Mouse (Mus musculus) central nervous system, embryonic 18 days (tissue): ENCODE results near the gene Gm49403. TPM values are rescaled to one million over a fixed set of nuclear protein-coding genes. Genes with fewer than 3 reads are reported as not detected.

Experiments
- polyA plus RNA-seq: library from polyadenylated mRNA; depleted of rRNA; stranded (reverse); fragments of >200 nt; gene quantifications from 2 replicates; pipeline ENCODE4 v1.2.3, GENCODE M21; 2012; rRNA removed

Gene Gm49403
- not detected in 2 replicates for polyA plus RNA-seq

DNA sequence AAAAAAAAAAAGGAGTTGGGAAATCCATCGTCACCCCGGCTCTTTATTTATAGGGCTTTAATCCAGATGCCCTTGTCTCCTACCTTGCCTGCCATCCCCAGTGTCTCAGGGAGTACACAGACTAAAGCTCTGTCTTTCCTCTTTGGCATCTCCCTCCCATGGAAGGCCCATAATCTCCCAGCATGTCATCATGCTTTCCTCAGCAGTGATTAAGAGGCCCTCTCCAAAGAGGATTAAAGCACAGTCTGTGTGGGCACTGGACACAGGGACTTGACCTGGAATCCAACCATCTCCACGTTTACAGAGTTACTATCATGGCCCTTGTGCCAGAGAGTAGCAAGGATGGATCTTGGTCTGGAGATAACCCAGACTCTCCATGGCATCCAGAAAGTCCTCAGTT, at the start of gene Gm49403, which contains the start of gene Lbhd1:
TSS of gene Gm49403 (plus strand) at position 315 of the 400 bp plus-strand sequence.
TSS of gene Lbhd1 (plus strand) at position 117 of the 400 bp plus-strand sequence.

DNA sequence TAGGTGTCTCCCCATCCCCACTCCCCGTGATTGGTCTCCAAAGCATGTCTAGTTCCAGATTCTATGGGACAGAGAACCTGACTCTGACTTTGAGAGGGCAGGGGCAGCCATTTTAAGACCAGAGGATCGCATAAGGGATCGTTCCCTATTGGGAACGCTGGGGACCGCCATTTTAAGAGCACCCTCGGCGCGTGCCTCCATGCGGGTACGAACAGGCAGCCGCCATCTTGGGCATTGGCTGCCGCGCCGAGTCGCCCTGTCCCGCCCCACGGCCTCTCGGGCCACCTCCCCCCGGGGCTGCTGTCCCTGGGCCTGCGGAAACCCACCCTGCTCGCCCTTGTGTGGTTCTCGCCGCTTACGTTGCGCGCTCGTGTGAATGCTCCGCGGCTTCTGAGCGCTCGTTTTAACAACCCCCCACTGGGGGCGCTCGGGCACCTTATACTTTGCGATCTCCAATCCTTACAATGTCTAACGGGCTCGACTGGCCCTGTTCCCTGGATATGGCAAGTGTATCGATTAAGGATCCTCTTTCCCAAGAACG, 46.4 kb upstream of the Gm49403 start, which contains the start of gene Bscl2:
TSS of gene Bscl2 (plus strand) at position 217 of the 541 bp plus-strand sequence.

DNA sequence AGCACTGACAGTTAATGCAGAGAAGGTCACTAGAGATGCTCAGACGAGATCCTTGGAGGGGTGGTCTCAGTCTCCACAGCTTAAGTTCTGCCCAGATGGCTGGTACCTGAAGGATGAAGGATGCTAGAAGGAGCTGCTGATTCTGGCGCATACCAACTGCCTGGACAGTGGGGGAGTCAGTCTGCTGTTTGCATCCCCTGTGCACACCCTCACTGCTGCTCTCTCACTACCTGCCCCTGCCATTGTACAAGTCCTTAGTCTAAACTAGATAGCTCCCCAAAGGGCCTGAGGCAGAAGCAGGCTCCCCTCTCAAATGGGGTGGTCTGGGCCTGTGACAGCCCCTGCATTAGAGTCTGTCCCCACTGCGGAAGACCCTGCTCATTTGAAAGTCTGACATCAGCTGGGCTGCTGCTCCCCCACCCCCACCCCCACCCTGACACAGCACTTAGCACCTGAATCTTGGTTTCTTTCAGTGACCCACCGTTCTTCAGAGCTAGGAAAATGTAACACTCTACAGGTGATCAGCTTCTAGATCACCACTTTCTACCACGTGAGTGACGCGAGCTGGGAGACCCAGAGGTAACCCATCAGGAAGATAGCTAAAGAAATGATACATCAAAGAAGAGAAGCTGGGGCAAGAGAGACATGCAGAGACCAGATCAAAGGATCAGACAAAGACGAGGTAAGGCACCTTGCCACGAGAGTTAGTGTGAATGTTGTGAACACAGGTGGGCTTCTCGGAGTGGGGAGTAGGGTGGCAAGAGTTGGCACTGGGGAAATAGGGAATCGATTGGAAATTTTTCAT, 44.4 kb upstream of the Gm49403 start, which contains the start of gene Gng3:
TSS of gene Gng3 (minus strand) at position 92 of the 805 bp plus-strand sequence.

DNA sequence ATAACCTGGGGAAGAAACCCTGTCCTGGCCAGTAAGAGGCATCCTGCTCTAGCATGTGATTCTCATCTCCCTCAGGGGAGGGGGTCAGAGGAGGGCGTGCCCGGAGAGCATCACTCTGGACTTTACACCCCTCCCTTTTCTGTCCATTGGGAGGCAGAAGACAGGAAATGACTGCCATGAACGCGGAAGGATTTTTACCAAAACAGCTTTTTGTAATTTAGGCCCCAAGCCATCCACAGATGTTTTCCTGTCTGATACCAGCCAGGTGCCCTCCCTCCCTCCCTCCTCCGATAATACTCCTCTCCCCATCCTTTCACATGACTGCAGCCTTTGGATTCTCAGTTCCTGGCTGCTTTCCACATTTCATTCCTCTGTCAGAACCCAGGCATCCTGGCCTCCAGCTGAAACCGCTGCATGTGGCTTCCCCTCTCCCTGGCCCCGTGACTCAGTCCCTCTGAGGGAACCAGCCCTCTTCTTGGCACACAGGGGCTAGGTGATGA, 33.3 kb upstream of the Gm49403 start, which contains the start of gene Lrrn4cl:
TSS of gene Lrrn4cl (plus strand) at position 367 of the 500 bp plus-strand sequence.

DNA sequence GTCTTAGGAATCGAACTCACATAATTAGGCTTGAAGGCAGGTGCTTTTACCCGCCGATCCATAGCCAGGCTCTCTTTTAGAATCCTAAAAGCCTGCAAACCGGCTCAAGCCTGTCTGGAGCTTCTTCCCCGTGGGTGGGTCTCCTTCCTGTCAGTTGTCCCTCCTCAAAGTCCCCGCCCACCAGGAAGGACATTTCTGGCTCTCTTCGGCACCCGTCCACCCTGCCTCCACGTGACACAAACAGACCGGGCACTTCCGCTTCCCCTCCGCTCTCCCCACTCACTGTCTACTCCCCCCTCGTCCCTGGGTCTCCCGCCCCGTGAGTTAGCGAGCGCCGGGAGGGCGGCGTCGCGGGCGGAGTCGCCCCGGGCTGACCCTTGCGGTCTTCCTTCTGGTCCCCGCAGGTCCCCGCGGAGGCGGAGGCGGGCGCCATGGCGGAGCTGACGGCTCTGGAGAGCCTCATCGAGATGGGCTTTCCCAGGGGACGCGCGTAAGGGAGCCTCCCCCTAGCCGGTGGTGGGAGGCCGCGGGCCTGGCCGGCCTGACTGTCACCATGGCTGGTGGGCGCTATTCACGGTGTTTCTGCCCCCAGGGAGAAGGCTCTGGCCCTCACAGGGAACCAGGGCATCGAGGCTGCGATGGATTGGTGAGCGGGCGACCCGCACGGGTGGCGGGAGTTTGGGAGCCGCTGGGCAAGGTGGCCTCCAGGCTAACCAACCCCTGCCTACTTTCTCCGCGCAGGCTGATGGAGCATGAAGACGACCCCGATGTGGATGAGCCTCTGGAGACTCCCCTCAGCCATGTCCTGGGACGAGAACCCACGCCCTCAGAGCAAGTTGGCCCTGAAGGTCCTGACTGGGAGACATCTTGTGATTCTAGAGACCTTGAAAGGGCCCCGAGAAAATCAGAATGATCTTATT, 12.2 kb upstream of the Gm49403 start, which contains the start of gene Ubxn1:
TSS of gene Ubxn1 (plus strand) at position 230 of the 920 bp plus-strand sequence.

DNA sequence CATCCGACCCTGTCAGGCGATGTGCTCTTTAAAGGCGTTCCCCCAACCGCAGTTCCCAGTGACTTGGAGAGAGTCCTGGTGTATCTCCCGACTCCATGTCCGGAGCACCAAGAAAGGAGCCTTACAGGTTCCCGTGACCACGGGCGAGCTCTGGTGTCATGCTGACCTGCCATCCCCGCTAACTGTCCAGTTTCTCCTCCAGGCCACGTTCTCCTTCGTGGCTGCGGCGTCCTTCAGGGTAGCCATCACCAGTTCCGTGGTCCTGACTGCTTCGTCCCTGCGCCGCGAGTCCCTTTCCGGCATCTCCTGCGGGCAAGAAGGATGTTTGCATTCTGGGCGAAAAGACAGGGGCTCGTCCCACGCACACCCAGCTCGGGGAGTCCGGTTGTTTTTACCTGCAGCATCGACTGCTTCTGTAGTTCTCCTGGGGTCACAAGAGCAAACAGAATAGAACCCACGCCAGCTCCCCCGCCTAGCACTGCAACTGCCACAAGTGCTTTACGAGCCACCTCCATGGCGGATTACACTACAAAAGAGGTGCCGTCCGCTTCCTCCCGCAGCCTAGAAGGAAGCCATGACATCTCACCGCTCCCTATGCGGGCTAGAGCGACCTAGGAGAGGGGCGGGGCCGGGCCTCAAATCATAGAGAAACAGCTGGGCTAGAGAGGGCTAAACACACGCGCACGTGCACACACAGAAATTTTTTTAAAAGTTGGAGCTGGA, 3.3 kb upstream of the Gm49403 start, which contains the start of gene Uqcc3:
TSS of gene Uqcc3 (minus strand) at position 613 of the 723 bp plus-strand sequence.

DNA sequence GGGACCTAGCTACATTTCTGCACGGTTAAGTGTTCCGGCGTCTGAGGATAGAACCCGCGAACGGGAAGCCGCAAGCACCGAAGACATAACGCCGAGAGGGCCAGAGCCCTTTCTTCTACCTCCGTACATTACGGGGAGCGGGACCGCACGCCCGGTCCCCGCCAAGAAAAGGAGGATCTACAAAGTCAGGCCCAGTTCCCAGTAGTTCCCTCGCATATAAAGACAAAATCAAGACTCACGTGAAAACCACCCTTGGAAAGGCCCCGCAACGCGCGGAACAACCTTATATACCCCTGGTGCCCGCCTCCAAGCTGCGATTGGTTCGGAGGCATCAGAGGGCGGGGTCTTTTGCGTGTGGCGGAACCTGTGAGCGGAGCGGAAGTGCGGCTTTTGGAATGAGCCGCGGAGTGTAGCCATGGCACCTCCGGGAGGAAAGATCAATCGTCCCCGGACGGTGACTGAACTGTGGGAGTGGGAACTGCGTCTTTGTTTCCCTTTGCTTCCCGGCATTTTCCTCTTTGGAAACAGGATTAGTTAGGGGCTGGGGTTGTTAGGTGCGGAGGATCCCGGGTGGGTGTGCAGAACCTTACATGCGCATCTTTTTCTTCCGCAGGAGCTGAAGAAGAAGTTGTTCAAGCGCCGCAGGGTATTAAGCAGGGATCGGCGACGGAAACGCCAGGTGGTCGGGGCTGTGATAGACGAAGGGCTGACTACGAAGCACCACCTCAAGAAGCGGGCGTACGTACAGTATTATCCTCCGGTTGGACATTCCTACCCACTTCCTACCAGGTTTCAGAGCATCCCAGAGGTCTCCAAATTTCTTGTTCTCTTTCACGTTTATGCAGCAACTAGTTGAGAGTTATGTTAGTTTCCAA, 5.0 kb downstream of the Gm49403 start, which contains the start of the genes 1810009A15Rik and Gm49416:
TSS of gene 1810009A15Rik (plus strand) at position 343 of the 875 bp plus-strand sequence.
TSS of gene Gm49416 (plus strand) at position 416 of the 875 bp plus-strand sequence.

DNA sequence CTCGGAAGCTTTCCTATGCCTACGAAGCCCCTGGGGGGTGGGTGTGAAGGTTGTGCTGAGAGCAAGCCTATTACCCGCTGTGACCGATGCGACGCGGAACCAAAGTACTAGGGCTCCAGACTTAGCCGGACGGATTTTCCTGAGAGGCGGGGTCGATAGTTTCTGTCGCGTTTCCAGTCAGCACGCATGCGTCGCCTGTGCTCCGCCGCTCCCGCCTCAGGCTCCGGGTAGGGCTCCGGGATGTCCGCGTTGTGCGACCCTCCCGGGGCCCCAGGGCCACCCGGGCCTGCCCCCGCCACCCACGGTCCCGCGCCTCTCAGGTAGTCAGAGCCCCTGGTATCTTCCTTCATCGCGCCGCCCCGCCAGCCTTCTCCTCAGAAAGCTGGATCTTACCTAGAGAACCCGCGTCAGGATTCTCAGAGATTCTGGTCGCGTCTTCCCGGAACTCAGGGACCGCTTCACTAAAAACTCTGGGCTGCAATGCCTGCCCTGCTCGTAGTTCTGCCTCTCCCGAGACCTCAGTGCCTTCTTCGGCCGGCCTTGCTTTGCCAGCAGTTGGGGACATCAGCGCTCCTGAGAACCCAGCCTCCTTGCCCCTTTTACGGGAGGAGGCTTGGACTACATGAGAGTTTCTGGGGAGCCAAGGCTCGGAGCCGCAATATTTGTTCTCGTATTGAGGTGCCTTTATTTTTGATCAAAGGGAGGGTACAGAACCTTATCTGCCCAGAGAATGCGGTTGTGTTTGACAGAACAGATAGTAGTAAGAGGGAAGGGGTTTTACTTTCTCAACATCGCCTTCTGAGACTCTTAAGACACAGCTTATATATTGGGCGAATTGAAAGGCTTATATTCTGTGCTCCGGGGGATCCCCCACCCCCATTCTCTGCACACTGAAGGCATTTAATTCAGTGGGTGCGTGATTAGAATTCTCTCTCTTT, 9.4 kb downstream of the Gm49403 start, which contains the start of gene Ints5:
TSS of gene Ints5 (plus strand) at position 177 of the 938 bp plus-strand sequence.

DNA sequence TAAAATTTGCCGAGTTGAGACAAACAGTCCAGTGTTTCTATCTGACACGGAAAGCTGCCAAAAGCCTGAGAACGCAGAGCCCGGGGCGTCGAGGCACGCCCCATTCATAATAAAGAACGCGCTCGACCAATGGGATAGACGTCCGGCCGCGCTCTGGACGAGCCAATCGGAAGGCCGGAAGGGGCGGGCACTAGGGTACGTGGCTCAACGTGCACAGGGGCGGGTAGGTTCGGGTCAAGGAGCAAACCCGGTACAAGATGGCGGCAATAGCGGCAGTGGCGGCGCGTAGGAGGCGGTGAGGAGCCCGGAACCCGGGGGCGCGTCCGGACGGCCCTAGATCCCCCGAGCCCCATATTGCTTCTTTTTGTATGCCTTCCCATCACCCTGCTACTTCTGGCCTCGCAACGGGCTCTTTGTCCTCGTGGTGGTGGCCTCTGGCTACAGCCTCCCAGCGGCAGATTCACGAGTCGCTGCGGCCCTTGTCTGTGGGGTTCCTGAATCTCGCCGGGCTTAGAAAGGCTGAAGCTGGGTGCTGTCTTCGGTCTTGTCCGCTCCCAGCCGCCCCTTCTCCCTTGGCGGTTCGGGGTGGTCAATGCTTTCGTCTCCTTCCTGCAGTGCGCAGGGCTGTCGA, 14.2 kb downstream of the Gm49403 start, which contains the start of gene Ganab:
TSS of gene Ganab (plus strand) at position 207 of the 631 bp plus-strand sequence.

DNA sequence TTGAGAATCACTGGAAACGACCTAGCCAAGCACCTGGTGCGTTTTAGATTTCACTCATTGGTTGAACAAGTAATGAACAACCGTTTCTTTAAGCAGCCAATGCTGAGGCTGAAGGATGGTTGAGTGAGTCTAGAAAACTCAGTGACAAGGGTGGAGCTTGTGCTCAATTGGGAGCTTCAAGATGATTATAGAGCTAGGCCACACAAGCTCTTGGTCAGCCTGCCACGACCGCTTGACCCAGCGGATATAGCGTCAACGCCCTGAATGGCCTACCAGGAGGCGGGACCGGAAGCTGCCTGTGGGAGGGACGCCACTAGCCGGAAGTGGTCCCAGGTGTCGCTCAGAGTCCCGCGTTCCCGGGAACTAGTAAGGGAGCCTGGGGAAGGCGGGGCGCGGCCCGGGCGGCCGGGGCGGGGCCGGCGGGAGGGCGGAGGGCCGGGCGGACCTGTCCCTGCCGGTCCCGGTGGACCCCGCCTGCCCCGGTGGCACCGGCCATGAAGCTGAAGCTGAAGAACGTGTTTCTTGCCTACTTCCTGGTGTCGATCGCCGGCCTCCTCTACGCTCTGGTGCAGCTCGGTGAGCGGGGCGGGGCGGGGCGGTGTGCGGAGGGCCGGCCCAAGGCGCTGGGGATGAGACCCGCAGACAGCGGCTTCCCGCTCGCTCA, 36.5 kb downstream of the Gm49403 start, which contains the start of gene B3gat3:
TSS of gene B3gat3 (plus strand) at position 302 of the 664 bp plus-strand sequence.

DNA sequence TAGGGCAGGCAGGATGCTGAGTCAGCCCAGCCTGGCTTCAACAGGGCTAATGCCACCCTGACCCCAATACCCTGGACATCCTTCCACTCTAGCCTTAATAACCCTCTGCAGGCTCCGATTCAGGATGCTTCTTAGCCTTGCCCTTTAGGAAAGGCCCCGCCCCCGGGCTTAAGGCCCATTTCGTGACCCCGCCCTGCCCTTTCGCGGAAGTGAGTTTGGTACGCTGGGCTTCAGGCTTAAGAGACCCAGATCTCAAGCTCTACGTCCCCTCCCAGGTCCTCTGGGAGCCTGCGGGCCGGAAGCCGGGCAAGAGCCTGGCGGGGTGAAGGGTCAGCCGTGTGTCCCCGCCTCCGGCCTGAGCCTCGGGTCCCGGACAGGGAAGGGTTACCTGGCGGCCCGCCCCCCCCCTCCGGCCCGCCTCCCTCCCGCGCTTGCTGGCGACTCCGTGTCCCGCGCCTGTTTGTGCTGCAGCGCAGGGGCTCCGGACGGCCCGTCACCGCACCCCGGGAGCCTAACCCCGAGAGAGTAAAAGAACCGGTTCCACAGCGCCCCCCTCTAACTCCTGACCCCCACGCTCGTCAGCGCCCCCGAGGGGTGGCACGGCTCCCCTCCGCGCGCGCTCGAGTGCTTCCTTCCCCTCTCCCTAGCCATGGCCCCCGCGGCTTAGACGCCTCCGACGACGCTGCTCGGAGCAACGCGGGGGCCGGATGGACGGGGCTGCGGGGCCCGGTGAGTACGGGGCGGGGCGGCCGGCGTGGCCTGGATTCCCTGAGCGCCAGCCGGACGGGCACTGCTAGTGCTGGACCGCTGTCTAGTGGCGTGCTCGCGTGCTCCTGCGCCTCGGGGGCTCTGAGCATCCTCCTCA, 45.7 kb downstream of the Gm49403 start, which contains the start of the genes Rom1 and Eml3:
TSS of gene Rom1 (minus strand) at position 133 of the 865 bp plus-strand sequence.
TSS of gene Eml3 (plus strand) at position 329 of the 865 bp plus-strand sequence.

Other genes starting within 250 kb of the Gm49403 start
- 11.4 and 16.1 TPM in 2 replicates for gene Chrm1, start 220.1 kb upstream of the Gm49403 start, polyA plus RNA-seq
- 156 and 158 TPM in 2 replicates for gene Slc3a2, start 160.6 kb upstream of the Gm49403 start, polyA plus RNA-seq
- gene Wdr74, start 148.1 kb upstream of the Gm49403 start, polyA plus RNA-seq, result 64.1 and 65.4 TPM in 2 replicates
- gene 1700092M07Rik, start 143.2 kb upstream of the Gm49403 start, polyA plus RNA-seq, result 2.1 and 2.2 TPM in 2 replicates
- gene Stx5a, start 142.5 kb upstream of the Gm49403 start, polyA plus RNA-seq, result 115 and 123 TPM in 2 replicates
- 174 and 185 TPM in 2 replicates for gene Nxf1, start 126.9 kb upstream of the Gm49403 start, polyA plus RNA-seq
- gene Tmem223, start 112.9 kb upstream of the Gm49403 start, polyA plus RNA-seq, result 207 and 209 TPM in 2 replicates
- 21.0 and 23.1 TPM in 2 replicates for gene Tmem179b, start 109.5 kb upstream of the Gm49403 start, polyA plus RNA-seq
- gene Taf6l, start 97.5 kb upstream of the Gm49403 start, polyA plus RNA-seq, result 25.5 and 26.5 TPM in 2 replicates
- gene Polr2g, start 85.4 kb upstream of the Gm49403 start, polyA plus RNA-seq, result 155 TPM in 2 replicates
- gene Zbtb3, start 81.4 kb upstream of the Gm49403 start, polyA plus RNA-seq, result 6.4 and 6.6 TPM in 2 replicates
- gene Ttc9c, start 64.6 kb upstream of the Gm49403 start, polyA plus RNA-seq, result 51.9 and 52.3 TPM in 2 replicates
- gene Hnrnpul2, start 63.9 kb upstream of the Gm49403 start, polyA plus RNA-seq, result 80.3 and 80.6 TPM in 2 replicates
- 0.58 TPM in 1 of 2 replicates, not detected in the other for gene AC129217.1, start 54.2 kb upstream of the Gm49403 start, polyA plus RNA-seq
- gene Bscl2, start 46.5 kb upstream of the Gm49403 start, polyA plus RNA-seq, result 100 and 106 TPM in 2 replicates
- gene Gng3, start 44.7 kb upstream of the Gm49403 start, polyA plus RNA-seq, result 313 and 316 TPM in 2 replicates
- 1.2 and 1.4 TPM in 2 replicates for gene Lrrn4cl, start 33.2 kb upstream of the Gm49403 start, polyA plus RNA-seq
- gene Ubxn1, start 12.4 kb upstream of the Gm49403 start, polyA plus RNA-seq, result 128 and 129 TPM in 2 replicates
- gene Uqcc3, start 3.0 kb upstream of the Gm49403 start, polyA plus RNA-seq, result 54.5 and 56.5 TPM in 2 replicates
- 4.0 and 5.1 TPM in 2 replicates for gene Lbhd1, start 198 bp upstream of the Gm49403 start, polyA plus RNA-seq
- gene 1810009A15Rik, start 4.9 kb downstream of the Gm49403 start, polyA plus RNA-seq, result 44.6 and 52.3 TPM in 2 replicates
- gene Gm49416, start 5.0 kb downstream of the Gm49403 start, polyA plus RNA-seq, result 0.23 and 0.32 TPM in 2 replicates
- gene Ints5, start 9.1 kb downstream of the Gm49403 start, polyA plus RNA-seq, result 20.6 and 22.9 TPM in 2 replicates
- gene Ganab, start 14.1 kb downstream of the Gm49403 start, polyA plus RNA-seq, result 125 and 128 TPM in 2 replicates
- gene B3gat3, start 36.4 kb downstream of the Gm49403 start, polyA plus RNA-seq, result 131 and 145 TPM in 2 replicates
- 2.1 and 2.3 TPM in 2 replicates for gene Rom1, start 45.4 kb downstream of the Gm49403 start, polyA plus RNA-seq
- gene Eml3, start 45.6 kb downstream of the Gm49403 start, polyA plus RNA-seq, result 11.1 and 13.1 TPM in 2 replicates
- gene Mta2, start 57.9 kb downstream of the Gm49403 start, polyA plus RNA-seq, result 36.2 and 38.4 TPM in 2 replicates
- gene Tut1, start 69.9 kb downstream of the Gm49403 start, polyA plus RNA-seq, result 22.9 TPM in 2 replicates
- 385 and 395 TPM in 2 replicates for gene Eef1g, start 83.1 kb downstream of the Gm49403 start, polyA plus RNA-seq
- gene Ahnak, start 105.4 kb downstream of the Gm49403 start, polyA plus RNA-seq, result 4.7 TPM in 2 replicates
- 1.1 TPM in 1 of 2 replicates, not detected in the other for gene Scgb1a1, start 204.0 kb downstream of the Gm49403 start, polyA plus RNA-seq